Mouse (Mus musculus) E14TG2a.4 (cell line): Measurements from ENCODE around the gene Evi5.

Experiments
- CTCF ChIP-seq: conservative IDR thresholded peaks from 2 replicates; pipeline ENCODE4 v1.5.1; 2014; ENCODE audit warnings: low read length
- NANOG ChIP-seq: IDR thresholded peaks from 2 replicates; pipeline ENCODE4 v1.6.1; 2014; ENCODE audit warnings: borderline replicate concordance, low read length, mixed read lengths
- POU5F1 ChIP-seq: IDR thresholded peaks from 2 replicates; pipeline ENCODE4 v1.6.1; 2014; ENCODE audit warnings: low read length, borderline replicate concordance

GRCm38 (mm10) chr5:107840549-107841238, 34.2 kb downstream of the Evi5 start:
- TF ChIP-seq CTCF (no peak), NANOG (no peak), POU5F1 (no peak)
